Mouse (Mus musculus): Measurements from ENCODE around the gene 4930539E08Rik. TPM values are rescaled to one million over a fixed set of nuclear protein-coding genes. Genes with fewer than 3 reads are reported as not detected.
A peak's percentile ranks its signal among the peaks of the same experiment; 100 is the strongest.

The 4930539E08Rik gene
- polyA plus RNA-seq, 1 experiment from 2014 or later, result 0.09 TPM

DNA sequence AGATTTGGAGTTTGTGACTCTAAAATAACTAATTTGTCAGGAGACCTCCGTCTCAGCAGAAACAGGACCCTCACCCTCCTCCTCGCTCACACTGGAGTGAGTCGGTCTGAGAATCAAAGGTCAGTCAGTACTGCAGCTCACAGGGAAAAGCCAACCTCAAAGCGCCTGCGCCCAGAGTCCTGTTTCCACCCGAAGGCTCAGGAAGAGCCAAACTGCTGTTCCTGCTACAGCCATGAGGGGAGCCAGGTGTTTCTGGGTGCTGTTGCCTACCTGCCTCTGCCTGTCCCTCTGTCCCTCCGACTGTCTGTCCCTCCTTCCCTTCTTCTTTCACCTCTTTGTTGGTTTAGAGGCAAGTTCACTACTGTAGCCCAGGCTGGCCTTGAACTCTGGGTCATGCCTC, 5.0 kb downstream of the 4930539E08Rik start:
- H3K27me3 ChIP-seq (ENCODE audit: insufficient read depth, low read length), result no peaks in the 10 kb centered on the region
- H3K4me1 ChIP-seq (ENCODE audit: insufficient read depth), result peaks cover 9% of the 10 kb centered on the region
- H3K9ac ChIP-seq (replicated peaks), result 0 out of 2 replicates have a peak overlapping the region, but pooled peaks have one; percentile 16
- H3K27ac ChIP-seq (ENCODE audit: low read depth), result peak overlapping the region; percentile 12; the same call in 1 of the 2 replicates
- ATAC-seq, result peak; percentile 57
- no peak overlapping the region for H3K4me3 ChIP-seq (ENCODE audit: low read depth, low read length)
- DNase-seq, result no peak
- TF ChIP-seq CTCF (IDR thresholded peaks at IDR 0.05; ENCODE audit: low read depth) (peak; percentile 49), EP300 (IDR thresholded peaks at IDR 0.05; ENCODE audit: low read depth) (no peak)
- WGBS (ENCODE audit: insufficient replicate concordance), result 48% methylated on average over 7 of the region's 7 CpGs
- no peaks in the 10 kb centered on the region for H3K36me3 ChIP-seq (replicated peaks; ENCODE audit: insufficient read depth, low read length)
- peak overlapping the region; percentile 72 for H3K4me2 ChIP-seq (ENCODE audit: low read depth, low read length)
- no peaks in the 10 kb centered on the region for H3K9me3 ChIP-seq (ENCODE audit: low read length)

DNA sequence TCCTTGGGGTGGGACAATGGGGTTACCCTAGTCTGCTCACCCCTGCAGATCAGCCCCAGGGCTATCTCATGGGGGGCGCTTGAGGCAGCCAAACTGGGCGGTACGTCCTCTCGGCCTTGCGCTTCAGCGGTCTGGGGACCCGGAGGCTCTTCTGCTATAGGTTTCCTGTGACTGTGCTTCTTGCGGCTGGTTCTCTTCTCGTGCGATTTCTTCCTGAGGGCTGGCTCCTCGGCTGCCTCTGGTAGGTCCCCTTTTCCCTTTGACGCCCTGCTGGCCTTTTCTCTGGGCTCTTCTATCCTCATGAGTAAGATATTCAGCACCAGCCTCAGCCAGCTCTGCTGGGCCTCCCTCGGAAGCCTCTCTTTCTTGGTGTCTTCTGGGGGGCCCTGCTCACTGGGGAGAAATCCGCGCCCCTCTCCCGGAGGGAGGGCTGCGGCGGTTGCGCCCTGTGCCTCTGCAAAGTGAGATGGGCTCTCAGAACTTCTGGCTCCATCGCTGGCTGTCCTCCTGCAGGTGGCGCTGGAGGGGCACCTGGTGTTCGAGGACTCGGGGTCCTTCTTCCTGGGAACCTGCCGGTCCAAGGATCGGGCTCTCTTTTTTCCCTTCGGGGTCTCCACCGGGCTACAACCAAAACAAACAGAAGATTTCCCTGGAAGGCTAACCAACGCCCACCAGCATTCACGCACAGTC, 5.7 kb downstream of the 4930539E08Rik start:
- Histone ChIP-seq H3K9me3 (ENCODE audit: low read length) (no peaks in the 10 kb centered on the region), H3K27ac (ENCODE audit: low read depth) (peak overlapping the region; percentile 12), H3K9ac (replicated peaks) (peak overlapping the region; percentile 55; the same call in 1 of the 2 replicates), H3K4me2 (ENCODE audit: low read depth, low read length) (peak overlapping the region; percentile 72), H3K4me1 (ENCODE audit: insufficient read depth) (peaks cover 9% of the 10 kb centered on the region), H3K4me3 (ENCODE audit: low read depth, low read length) (peak overlapping the region; percentile 31), H3K27me3 (ENCODE audit: insufficient read depth, low read length) (no peaks in the 10 kb centered on the region), H3K36me3 (replicated peaks; ENCODE audit: insufficient read depth, low read length) (no peaks in the 10 kb centered on the region)
- peak; percentile 35; the same call in 1 of the 2 replicates for ATAC-seq
- DNase-seq, result peak; percentile 82
- WGBS (ENCODE audit: insufficient replicate concordance), result 4% methylated on average over 29 of the region's 29 CpGs
- TF ChIP-seq CTCF (IDR thresholded peaks at IDR 0.05; ENCODE audit: low read depth) (peak; percentile 76), EP300 (IDR thresholded peaks at IDR 0.05; ENCODE audit: low read depth) (no peak)

DNA sequence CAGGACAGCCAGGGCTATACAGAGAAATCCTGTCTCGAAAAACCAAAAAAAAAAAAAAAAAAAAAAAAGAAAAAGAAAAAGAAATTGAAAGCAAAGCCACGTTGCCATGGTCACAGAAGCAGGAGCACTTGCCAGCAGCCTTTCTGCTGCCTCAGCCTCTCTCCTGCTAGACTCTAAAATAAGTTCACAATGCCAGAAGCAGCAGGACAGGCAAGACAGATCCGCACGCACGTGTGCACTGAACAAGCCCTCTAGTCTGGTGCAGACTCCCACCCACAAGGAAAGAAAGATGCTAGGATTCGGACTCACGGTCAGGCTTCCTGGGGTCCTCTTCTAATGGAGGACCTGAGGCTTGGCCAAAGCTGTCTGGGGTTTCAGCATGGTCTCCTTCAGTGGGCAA, 7.2 kb downstream of the 4930539E08Rik start:
- DNase-seq, result no peak
- ATAC-seq, result no peak
- H3K9me3 ChIP-seq (ENCODE audit: low read length), result no peaks in the 10 kb centered on the region
- no peak overlapping the region for H3K27ac ChIP-seq (ENCODE audit: low read depth)
- WGBS (ENCODE audit: insufficient replicate concordance), result 77% methylated on average over 7 of the region's 7 CpGs
- no peak overlapping the region for H3K4me2 ChIP-seq (ENCODE audit: low read depth, low read length)
- peaks cover 9% of the 10 kb centered on the region for H3K4me1 ChIP-seq (ENCODE audit: insufficient read depth)
- no peaks in the 10 kb centered on the region for H3K36me3 ChIP-seq (replicated peaks; ENCODE audit: insufficient read depth, low read length)
- TF ChIP-seq EP300 (IDR thresholded peaks at IDR 0.05; ENCODE audit: low read depth) (no peak), CTCF (IDR thresholded peaks at IDR 0.05; ENCODE audit: low read depth) (no peak)
- no peaks in the 10 kb centered on the region for H3K27me3 ChIP-seq (ENCODE audit: insufficient read depth, low read length)
- H3K4me3 ChIP-seq (ENCODE audit: low read depth, low read length), result no peak overlapping the region
- H3K9ac ChIP-seq (replicated peaks), result no peak overlapping the region

- ATAC-seq (no peak), DNase-seq (no peak)
- Histone ChIP-seq H3K4me1 (ENCODE audit: insufficient read depth) (peaks cover 9% of the 10 kb centered on the region), H3K27ac (ENCODE audit: low read depth) (no peak overlapping the region), H3K27me3 (ENCODE audit: insufficient read depth, low read length) (no peaks in the 10 kb centered on the region), H3K9ac (replicated peaks) (no peak overlapping the region), H3K9me3 (ENCODE audit: low read length) (no peaks in the 10 kb centered on the region), H3K4me2 (ENCODE audit: low read depth, low read length) (no peak overlapping the region), H3K36me3 (replicated peaks; ENCODE audit: insufficient read depth, low read length) (no peaks in the 10 kb centered on the region), H3K4me3 (ENCODE audit: low read depth, low read length) (no peak overlapping the region)
- TF ChIP-seq EP300 (IDR thresholded peaks at IDR 0.05; ENCODE audit: low read depth), result no peak
- TF ChIP-seq CTCF (IDR thresholded peaks at IDR 0.05; ENCODE audit: low read depth), result no peak
- 78% methylated on average over 12 of the region's 13 CpGs for WGBS (ENCODE audit: insufficient replicate concordance)
Measured at GRCm38 (mm10) chr17:28905377-28905916, 9.7 kb downstream of the 4930539E08Rik start.

GRCm38 (mm10) chr17:28904546-28905376, 10.4 kb downstream of the 4930539E08Rik start:
- no peak overlapping the region for H3K9ac ChIP-seq (replicated peaks)
- H3K27ac ChIP-seq (ENCODE audit: low read depth), result no peak overlapping the region
- WGBS (ENCODE audit: insufficient replicate concordance), result 31% methylated on average over 23 of the region's 23 CpGs
- no peaks in the 10 kb centered on the region for H3K27me3 ChIP-seq (ENCODE audit: insufficient read depth, low read length)
- H3K4me1 ChIP-seq (ENCODE audit: insufficient read depth), result peaks cover 8% of the 10 kb centered on the region
- TF ChIP-seq EP300 (IDR thresholded peaks at IDR 0.05; ENCODE audit: low read depth) (no peak), CTCF (IDR thresholded peaks at IDR 0.05; ENCODE audit: low read depth) (peak; percentile 92)
- no peaks in the 10 kb centered on the region for H3K36me3 ChIP-seq (replicated peaks; ENCODE audit: insufficient read depth, low read length)
- H3K9me3 ChIP-seq (ENCODE audit: low read length), result no peaks in the 10 kb centered on the region
- no peak for ATAC-seq
- DNase-seq, result peak; percentile 82
- H3K4me3 ChIP-seq (ENCODE audit: low read depth, low read length), result no peak overlapping the region
- no peak overlapping the region for H3K4me2 ChIP-seq (ENCODE audit: low read depth, low read length)

GRCm38 (mm10) chr17:28901559-28901958, 13.6 kb downstream of the 4930539E08Rik start:
- Histone ChIP-seq H3K27me3 (ENCODE audit: insufficient read depth, low read length) (no peaks in the 10 kb centered on the region), H3K4me1 (ENCODE audit: insufficient read depth) (peaks cover 4% of the 10 kb centered on the region; the same call in 1 of the 2 replicates), H3K9ac (replicated peaks) (no peak overlapping the region), H3K9me3 (ENCODE audit: low read length) (no peaks in the 10 kb centered on the region), H3K4me2 (ENCODE audit: low read depth, low read length) (no peak overlapping the region), H3K4me3 (ENCODE audit: low read depth, low read length) (no peak overlapping the region), H3K27ac (ENCODE audit: low read depth) (no peak overlapping the region), H3K36me3 (replicated peaks; ENCODE audit: insufficient read depth, low read length) (no peaks in the 10 kb centered on the region)
- DNase-seq (no peak), ATAC-seq (no peak)
- WGBS (ENCODE audit: insufficient replicate concordance), result 68% methylated on average over 4 of the region's 4 CpGs
- no peak for TF ChIP-seq EP300 (IDR thresholded peaks at IDR 0.05; ENCODE audit: low read depth)
- TF ChIP-seq CTCF (IDR thresholded peaks at IDR 0.05; ENCODE audit: low read depth), result peak; percentile 55

All from liver, postnatal 0 days (tissue).